Mouse (Mus musculus): ENCODE data around the gene Rpl10a.

DNA sequence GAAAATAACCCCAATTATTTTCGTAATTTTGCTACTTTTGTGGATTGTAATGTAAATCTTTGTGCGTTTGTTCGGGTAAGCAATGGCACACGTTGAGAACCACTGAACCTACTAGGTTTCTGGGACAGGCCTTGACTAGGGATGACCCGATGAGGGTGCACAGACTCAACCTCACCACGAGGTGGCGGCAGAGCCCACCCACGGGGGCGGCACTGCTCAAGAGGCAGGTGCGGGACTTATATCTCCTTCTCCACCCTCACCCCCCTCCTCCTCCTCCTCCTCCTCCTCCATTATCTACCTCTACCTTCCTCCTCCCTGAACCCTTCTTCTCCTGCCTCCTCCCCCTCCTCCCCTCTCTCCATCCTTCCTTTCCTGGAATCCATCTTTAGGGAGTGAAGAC, 45.5 kb downstream of the Rpl10a start:
- TF ChIP-seq POLR2A (IDR thresholded peaks at IDR 0.05; ENCODE audit: borderline replicate concordance, insufficient read depth, low read length) (no peak), CTCF (IDR thresholded peaks at IDR 0.05; ENCODE audit: borderline replicate concordance, insufficient read depth, low read depth, low read length) (peak; percentile 57; the same call in 1 of the 2 replicates)
